Mouse (Mus musculus): ENCODE measurements around the gene Zfp574.

Zfp574 gene

DNA sequence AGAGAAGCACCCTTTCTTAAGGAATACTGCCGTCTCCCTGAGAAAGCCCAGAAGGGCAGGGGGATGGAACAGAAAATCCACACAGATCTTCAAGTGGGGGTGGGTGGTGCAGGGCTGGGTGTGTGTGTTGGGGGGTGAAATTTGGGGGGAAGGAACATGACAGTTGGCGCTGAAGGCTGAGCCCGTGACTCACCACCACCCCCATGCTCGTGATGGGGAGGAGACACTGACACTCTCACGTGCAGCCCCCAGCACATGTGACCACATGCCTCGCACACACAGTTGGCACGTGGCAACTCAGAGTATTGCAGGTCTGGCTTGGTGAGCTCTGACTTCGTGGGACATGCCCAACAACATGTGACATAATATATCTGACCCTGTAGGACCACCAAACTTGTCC is 1.6 kb downstream of the Zfp574 start:
- DNase-seq = no peak

DNA sequence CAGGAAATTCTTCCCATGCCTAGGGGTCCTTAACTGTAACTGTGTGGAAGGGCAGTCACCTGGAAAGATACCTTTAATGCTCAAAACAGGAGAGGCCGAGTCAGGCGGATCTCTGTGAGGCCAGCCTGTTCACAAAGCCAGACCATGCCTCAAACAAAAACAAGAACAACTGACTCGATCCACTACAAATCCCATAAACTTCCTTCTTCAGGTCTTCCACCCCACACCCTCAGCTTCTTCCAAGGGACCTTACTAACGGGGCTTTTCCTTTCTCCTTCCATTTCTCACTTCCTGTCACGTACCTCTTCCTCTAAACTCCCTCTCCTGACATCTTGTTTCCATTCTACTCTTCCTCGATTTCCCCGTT is 3.9 kb downstream of the Zfp574 start:
- DNase-seq = no peak

DNA sequence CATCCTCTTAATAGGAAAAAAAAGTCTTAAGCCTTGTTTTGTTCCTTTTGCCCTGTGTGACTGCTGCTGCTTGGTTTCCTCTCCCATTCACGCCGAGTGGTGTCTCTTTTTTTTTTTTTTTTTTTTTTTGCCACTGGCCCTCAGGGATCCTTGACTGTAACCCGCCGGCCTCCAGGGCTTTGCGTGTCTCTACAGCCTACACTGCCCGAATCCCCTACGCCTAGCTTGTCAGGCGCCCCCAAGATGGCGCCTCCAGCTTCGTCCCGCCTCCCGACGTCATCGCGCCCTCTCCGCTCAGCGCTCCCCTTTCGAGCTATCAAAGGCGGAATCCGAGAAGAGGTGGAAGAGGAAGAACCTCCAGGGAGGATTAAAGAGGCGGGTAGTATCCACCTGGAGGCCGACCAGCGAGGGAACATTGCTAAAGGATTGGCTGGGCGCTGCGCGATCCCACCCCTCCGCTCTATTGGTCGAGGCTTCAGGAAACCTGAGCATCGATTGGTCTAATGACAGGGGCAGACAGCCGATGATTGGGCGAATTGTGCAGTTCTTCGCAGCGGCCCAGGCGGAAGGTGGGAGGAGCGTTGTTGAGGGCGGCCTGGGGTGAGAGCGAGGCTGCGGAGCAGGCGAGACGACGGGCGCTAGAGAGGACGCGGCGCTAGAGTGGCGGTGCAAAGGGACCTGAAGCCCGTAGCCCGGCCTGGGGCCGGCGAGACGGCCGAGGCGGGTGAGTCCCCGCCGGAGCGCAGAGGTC is 4.5 kb downstream of the Zfp574 start:
- peak; percentile 96 to 97 for DNase-seq

DNA sequence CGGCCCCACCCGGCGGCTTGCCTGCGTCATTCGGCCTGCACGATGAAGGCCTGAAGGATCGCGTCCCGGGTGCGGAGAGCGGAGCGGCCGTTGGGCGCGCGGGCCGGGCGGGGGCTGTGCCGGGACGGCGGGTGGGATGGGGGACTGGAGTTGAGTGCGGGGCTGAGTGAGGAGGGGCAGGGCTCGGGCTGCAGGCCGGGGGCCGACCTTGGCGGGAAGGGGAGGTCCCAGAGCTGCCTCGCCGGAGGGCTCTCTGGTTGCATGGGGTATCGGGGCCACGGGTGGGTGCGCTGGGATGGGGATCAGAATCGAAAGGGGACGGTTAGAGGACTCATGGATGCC is 5.0 kb downstream of the Zfp574 start:
- DNase-seq = no peak

DNA sequence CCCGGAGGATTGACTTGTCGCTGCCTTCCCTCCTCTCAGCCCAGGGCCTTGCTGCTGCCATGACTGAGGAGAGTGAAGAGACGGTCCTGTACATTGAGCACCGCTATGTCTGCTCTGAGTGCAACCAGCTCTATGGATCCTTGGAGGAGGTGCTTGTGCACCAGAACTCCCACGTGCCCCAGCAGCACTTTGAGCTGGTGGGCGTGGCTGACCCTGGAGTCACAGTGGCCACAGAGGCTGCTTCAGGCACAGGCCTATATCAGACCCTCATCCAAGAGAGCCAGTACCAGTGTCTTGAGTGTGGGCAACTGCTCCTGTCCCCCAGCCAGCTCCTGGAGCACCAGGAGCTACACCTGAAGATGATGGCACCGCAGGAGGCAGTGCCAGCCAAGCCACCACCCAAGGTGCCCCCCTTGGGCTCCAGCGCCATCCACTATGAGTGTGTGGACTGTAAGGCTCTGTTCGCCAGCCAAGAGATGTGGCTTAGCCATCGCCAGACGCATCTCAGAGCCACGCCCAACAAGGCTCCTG is 7.2 kb downstream of the Zfp574 start:
- DNase-seq = no peak

DNA sequence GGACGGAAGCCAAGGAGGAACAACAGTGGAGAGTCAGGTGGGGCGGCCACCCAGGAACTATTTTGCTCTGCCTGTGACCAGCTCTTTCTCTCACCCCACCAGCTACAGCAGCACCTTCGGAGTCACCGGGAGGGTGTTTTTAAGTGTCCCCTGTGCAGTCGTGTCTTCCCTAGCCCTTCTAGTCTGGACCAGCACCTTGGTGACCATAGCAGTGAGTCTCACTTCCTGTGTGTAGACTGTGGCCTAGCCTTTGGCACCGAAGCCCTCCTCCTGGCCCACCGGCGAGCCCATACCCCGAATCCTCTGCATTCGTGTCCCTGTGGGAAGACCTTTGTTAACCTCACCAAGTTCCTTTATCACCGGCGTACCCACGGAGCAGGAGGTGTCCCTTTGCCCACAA is 8.1 kb downstream of the Zfp574 start:
- DNase-seq = no peak

DNA sequence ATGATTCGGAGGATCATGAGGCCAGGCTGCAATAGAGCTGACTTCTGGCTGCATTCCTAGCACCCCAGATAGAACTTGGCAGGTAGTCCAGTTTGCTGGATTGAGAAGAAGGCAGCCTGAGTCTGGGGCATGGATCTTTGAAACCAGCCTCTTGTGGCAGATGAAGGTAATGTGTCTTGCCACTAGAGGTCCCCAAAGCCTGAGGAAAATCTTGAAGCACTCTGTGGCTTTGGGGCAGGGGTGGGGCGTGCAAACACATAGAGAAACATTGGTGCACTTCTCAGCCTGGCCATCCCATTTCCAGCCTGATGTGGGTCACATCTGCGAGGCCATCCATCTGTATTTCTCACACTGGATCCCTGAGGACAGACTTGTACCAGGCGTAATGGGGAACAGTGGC is 10.1 kb downstream of the Zfp574 start:
- DNase-seq = peak; percentile 72 to 75

DNA sequence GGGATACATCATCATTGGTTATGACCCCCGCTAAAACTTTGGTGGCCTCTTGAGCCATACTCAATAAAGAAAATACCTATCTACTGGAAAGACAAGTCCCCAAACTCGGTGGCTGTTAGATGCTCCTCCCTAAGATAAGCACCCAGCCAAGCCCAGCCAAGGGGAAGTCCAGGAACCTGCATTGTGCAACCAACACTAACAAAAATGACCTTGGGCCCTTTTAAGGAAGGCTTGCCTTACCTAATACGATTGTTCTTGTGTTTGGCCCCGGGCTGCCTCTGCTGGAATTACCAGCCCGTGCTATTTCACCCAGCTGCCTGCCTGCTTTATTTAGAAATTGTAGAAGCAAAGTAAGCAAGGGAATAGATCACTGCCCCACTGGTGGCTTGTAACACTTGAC is 12.3 kb downstream of the Zfp574 start:
- no peak for DNase-seq

DNA sequence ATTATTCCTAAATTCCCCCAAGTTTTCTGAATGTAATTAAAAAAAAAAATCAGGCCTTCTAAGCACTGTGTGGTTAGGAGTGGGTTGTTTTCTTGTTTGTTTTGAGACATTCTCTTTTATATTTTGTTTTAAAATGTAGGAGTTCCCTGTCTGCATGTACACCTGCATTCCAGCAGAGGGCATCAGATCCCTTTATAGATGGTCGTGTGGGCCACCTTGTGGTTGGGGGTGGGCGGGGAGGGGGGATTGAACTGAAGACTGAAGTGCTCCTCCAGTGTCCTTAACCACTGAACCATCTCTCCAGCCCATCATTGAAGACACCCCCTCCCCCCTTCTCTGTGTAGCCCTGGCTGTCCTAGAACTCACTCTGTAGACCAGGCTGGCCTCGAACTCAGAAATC is 14.3 kb downstream of the Zfp574 start:
- DNase-seq = no peak

DNA sequence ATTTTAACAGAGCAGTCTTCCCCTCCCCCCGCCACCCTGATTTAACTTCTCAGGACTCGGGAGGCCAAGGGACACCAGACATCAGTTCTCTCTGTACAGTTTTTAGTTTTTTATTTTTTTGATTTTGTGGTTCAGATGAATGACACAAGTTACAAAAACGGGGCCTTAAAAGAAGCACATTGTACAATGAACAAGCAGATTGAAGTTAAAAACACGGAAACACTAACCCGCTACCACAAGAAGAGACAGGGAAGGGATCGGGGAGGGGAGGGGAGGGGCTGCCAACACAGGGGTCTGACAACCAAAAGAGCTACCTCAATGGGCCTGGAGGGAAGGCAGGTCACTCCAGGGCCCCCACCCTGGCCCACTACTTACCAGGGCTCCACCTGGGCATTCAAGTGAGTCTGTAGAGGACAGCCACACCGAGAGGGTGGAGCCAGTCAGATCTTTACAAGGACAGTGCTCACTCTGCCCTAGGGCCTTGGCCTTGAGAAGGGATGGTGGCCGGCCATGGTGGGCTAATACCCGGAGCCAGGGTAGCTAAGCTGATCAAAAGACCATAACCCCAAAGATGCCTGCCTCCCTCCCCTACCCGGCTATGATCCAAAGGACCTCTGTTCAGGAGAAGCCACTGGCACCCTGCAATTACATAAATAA is 15.0 kb downstream of the Zfp574 start:
- DNase-seq = no peak

DNA sequence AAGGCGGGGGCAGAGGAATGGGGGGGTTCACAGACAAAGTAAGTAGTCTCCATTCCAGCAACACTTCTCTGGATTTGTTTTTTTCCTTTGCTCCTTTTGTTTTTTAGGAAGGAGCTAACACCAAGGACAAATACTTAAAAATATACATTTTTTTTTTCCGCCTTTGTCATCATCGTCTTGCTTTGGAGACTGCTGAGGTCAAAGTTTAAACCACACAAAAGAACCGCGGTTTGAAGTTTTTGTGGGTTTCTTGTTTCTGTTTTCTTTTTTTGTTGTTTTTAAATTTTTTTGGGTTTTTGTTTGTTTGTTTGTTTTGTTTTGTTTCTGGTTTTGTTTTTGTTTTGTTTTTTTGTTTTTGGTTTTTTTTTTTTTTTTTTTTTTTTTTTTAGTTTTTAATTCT is 15.6 kb downstream of the Zfp574 start:
- DNase-seq = no peak

DNA sequence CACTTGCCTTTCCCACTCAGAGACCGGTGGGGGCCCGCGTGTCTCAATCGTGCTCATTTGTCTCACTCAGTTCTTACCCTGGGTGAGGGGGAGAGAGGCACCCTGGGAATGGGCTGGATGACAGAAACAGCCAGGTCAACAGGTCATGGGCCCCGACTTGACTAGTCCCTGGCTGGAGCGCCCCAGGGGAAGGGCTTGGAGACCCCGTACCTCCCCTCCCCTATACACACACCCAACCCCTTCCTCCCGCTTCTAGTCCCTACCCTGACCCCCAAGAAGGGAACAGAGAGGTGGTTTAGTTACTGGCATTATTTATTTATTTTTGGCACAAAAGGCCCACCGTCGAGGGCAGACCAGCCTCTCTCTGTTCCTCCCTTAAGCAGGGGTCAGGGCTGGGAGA is 16.2 kb downstream of the Zfp574 start:
- peak in 1 of 2 experiments; percentile 23 for DNase-seq

DNA sequence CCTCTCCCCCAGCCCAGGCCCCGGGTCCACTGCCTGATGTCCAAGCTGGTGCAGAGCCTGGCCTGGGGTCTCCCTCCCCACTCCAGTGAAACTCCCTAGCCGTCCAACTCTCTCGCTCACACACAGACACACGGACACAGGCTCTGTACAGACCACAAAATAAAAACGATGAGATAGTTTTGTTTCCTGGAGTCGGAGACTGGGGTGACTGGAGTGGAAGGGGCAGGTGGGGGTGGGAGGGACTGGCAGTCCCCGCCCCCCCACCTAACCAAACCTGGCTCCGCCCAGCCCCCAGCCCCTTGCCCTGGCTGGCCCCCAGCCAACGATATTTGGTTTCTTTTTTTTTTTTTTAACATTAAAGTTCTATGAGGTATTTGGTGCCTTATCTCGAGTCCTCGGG is 16.6 kb downstream of the Zfp574 start:
- DNase-seq = no peak

DNA sequence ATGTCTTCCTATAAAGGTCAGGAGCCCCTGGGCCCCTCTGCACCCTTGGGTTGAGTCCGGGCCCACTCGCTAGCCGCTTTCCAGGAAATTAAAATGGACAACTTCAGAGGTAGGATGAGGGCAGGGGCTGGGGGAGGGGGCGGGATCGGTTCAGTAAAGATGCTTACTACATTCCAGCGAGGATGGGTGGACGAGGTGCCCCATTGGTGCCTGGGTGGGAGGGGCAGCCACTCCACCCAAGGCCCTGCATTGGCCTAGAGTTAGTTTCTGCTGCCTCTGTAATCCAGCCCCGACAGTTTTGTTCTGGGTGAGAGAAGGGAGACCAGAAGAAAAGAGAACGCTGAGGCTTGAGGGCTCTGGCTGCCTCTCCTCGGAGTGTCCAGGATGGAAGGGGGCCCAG is 17.5 kb downstream of the Zfp574 start:
- no peak for DNase-seq

DNA sequence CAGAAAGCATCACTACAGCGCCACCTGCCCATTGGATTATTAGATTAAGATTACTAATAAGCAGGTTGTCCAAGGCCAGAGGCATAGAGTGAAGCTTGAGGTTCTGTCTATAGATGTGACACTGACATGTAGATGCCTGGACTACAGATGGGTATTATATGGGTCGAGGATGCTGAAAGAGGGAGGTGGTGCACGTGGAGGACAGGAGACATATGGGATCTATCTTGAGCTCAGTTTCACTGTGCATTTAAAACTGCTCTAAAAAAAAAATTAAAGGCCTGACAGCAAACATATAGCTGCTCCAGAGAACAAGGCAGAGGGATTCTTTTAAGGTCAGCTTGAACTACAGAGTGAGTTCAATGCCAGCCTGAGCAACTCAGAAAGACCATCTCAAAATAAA is 25.8 kb downstream of the Zfp574 start:
- no peak for DNase-seq

DNA sequence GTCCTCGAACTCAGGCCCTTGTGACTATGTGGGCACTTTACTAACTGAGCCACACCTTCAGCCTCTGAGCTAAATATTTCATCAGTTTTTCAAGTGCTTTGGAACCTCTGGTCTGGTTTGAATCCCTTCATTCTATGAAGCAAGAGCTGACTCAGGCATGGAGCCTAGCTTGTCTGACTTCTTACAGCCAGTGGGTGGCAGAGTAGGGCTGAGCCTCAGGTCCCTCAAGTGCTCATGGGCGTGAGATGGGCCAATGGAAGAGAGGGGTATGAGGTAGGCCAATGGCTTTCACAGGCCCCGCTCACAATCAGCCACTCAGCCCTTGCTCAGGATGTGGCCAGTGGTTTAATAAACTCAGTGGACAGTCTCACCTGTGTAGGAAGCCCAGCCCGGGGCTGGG is 27.2 kb downstream of the Zfp574 start:
- no peak for DNase-seq

DNA sequence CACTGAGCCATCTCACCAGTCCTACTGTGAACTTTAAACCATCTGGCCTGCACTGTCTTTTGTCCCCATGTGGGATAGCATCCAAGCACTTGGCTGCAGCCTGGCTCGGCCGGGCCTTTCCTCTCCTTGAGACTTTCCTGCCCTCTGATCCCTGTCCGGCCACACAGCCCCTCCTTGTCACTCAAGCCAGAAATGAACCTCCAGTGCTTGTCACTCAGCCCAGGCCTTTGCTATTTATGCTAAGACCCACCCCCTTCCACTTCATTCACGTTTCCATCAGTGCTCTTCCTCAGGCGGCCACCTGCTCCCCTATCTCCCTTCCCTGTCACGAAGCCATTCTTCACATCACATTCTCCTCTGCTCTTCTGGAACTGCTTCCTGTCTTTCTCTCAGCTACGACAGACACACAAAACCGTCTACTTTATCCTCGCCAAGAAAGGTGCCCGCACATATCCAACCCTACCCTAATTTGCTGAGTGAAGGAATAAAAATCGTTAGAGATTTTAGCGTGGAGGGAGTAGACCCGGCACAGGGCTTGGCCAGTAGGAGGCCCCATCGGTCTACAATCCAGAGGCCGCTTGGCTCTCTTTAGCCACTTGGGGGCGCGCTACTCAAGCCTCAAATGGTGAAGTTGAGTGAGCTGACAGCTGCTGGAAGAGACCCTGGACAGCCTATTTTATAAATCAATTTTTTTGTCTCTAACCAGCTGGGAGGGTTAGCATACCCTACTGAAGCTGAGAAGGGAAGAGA is 33.2 kb downstream of the Zfp574 start:
- peak; percentile 91 to 96 for DNase-seq

DNA sequence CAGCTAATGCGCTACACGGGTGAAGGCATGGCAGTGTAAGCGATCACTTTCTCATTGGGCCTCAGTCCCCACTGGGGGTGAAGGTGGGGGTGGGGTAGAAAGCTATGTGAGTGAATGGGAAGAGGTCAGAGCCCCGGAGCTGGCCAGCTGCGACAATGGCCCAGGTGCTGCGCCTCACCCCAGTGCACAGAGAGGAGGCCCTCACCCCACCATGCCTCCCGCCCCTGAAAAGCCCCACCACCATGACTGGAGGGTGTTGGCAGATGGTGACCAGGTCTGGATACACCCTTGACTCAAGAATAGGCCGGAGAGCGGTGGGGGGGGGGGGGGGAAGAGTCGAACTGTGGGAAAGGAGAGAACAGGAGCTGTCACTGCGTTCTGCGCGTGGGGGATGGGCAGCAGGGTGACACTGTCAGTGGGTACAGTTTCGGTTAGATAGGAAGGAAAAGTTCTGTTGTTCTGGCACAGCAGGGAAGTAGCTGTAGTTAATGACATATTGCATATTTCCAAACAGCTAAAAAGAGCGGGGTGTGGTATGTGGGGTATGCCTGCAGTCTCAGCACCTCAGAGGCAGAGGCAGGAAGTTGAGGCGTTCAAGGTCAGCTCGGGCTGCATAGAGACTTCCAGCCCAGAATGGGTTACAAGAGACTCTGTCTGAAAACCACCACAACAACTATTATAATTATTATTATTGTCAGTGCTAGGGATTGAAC is 34.6 kb downstream of the Zfp574 start:
- no peak for DNase-seq

DNA sequence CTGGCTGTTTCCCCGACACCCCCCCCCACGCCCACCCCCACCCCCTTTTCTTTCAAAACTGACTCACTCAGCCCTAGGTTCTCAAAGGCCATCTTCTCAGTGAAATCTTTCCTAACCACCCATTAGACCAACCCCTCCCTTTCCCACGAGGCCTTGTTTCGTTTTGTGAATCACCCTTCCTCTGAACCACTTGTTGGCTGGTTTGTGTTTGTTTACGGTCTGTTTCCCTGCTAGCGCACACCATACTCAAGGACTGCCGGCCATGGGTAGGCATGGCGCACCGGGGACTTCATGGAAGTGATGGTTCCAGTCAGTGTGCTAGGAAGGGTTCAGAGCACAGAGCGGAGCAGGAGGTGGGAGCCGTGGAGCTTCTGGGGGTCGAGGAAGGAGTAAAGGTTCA is 37.0 kb downstream of the Zfp574 start:
- DNase-seq = no peak

DNA sequence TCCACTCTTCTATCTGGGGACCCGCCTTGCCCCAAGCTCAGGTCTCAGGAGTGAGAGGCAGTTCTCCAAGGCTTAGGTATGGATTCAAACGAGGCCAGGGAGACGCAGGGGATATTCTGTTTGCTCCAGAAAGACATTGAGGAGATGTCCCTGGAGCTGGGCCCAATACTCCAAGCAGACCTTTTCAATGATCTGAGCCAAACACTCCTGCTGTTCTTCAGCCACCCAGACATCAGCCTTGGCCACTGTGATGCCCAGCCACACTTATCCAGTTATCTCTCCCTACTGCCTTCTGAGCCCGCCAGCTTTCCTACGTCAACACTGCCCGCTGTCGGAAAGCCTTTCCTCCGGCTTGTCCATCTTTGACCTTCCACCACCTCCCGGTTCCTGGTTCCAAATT is 38.0 kb downstream of the Zfp574 start:
- DNase-seq = peak; percentile 56 to 57

DNA sequence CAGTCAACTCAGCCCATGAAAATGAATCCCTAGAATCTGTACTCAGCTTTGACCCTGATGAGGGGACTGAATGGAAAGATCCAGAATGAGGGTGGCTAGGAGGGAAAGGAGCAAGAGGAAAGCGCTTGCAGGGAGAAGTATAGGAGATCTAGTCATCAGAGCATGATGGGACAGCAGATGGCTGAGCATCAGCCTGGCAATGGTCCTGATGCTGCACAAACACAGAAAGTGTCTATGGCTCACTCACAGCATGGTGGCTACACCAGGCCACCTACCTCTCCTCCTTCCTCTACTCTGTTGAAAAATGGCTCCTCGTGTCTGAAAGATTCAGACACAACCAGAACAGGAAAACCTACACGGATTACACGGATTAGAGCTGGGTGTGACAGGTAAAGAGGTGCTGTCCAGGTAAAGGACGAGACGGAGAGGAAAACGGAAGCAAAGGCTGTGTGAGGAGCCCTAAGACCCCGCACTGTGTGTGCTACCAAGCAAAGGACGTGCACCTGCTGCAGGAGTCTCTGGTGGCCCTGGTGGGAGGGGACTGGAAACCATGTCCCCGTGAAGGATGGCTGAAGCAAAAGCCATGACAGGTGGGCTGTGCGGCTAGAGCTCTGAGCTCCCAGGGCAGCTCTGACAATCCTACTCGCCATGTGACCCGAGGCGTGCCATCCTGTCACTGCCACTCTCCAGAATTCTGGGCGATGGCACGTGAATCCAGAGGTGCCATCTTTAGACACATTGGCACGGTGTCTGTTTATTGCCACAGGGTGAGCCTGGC is 40.0 kb downstream of the Zfp574 start:
- DNase-seq = peak; percentile 74 to 80

DNA sequence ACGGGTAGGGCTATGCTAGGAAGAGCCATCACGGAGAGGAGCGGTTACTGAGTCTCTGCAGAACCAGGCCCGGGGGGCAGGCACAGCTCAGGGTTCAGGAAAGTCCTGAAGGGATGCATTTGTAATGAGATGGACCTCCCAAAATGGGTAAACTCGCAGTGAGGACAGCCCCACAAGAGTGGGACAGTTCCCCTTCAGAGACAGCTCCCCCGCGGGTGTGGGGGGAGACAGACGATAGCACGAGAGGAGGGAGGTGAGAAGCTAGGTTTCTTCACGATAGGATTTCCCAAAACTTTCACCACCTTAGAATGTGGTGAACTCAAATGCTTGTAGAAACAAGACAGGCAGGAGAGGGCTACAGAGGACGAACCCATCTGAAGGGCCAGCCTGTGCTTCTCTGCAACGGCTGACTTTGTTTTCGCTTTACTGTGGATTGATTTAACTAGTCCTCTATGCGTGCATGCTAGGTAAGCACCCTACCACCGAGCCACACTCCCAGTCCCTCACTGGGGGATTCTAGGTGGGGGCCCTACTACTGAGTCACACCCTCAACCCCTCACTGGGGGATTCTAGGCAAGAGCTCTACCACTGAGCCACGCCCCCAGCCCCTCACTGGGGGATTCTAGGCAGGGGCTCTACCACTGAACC is 40.7 kb downstream of the Zfp574 start:
- no peak for DNase-seq
